Mouse (Mus musculus) liver, adult 10 weeks (tissue): Measurements from ENCODE around the gene Olfr723. TPM values are rescaled to one million over a fixed set of nuclear protein-coding genes. Genes with fewer than 3 reads are reported as not detected.

Experiments
- polyA plus RNA-seq: library from polyadenylated mRNA; stranded (reverse); fragments of 350-450 nt; fragmentation: Illumina TruSeq; extraction: RNeasy Lipid Tissue Mini Kit (QIAGEN cat#74804); gene quantifications from one replicate; pipeline ENCODE4 v1.2.3, GENCODE M21; 2014; ENCODE audit warnings: low read depth, low replicate concordance

The Olfr723 gene
- polyA plus RNA-seq = not detected

GRCm38 (mm10) chr14:49931687-49932086 is at the start of gene Olfr723:
Olfr723 (minus strand) TSS chr14:49931787.

GRCm38 (mm10) chr14:49963174-49963573 is 31.6 kb upstream of the Olfr723 start, which contains the start of gene Olfr724:
Olfr724 (minus strand) TSS chr14:49963274.

GRCm38 (mm10) chr14:49901899-49902298 is 29.7 kb downstream of the Olfr723 start, which contains the start of gene Olfr722:
Olfr722 (minus strand) TSS chr14:49901999.

Other genes with a start within 250 kb of the Olfr723 start
- gene Armh4, start 148.4 kb downstream of the Olfr723 start, polyA plus RNA-seq = 0.08 TPM
- not detected for gene Olfr722, start 29.8 kb downstream of the Olfr723 start, polyA plus RNA-seq
- not detected for gene Olfr724, start 31.5 kb upstream of the Olfr723 start, polyA plus RNA-seq
- gene Olfr725, start 108.6 kb upstream of the Olfr723 start, polyA plus RNA-seq = not detected
- not detected for gene Olfr726, start 159.2 kb upstream of the Olfr723 start, polyA plus RNA-seq
- gene Olfr727, start 191.4 kb upstream of the Olfr723 start, polyA plus RNA-seq = not detected
- gene Olfr728, start 210.9 kb upstream of the Olfr723 start, polyA plus RNA-seq = not detected
- gene Olfr729, start 221.1 kb upstream of the Olfr723 start, polyA plus RNA-seq = not detected